Mouse (Mus musculus): ENCODE results near the gene Pkig.

GRCm38 (mm10) chr2:163659431-163659830 is 1.2 kb downstream of the Pkig start:
- TF ChIP-seq POLR2A (IDR thresholded peaks at IDR 0.05; ENCODE audit: borderline replicate concordance, control insufficient read depth, low read depth, low read length): no peak
- TF ChIP-seq CTCF (IDR thresholded peaks at IDR 0.05; ENCODE audit: control insufficient read depth, insufficient read depth, low read length): no peak
